Mouse (Mus musculus) limb, embryonic 13.5 days (tissue): Measurements from ENCODE around the gene Fxyd3. TPM values are rescaled to one million over a fixed set of nuclear protein-coding genes. Genes with fewer than 3 reads are reported as not detected.
A peak's percentile ranks its signal among the peaks of the same experiment; 100 is the strongest.

ENCODE experiments used
- ATAC-seq: fragments of 200-750 bp; cut with Nextera tagmentation; 2 replicates; pipeline ENCODE4 v1.8.0; 2017; ENCODE audit warnings: low read depth, moderate number of reproducible peaks, moderate TSS enrichment; ENCODE audit not compliant: low FRiP score
- H3K27ac ChIP-seq: fragments of 300-500 bp; sonication (generic); 2 replicates; pipeline ENCODE4 v1.5.1; 2015; ENCODE audit warnings: inconsistent platforms, mild to moderate bottlenecking, moderate library complexity
- H3K27me3 ChIP-seq: fragments of 300-500 bp; sonication (generic); 2 replicates; pipeline ENCODE4 v1.6.1; 2015; ENCODE audit warnings: mild to moderate bottlenecking, inconsistent platforms
- H3K36me3 ChIP-seq: fragments of 300-500 bp; sonication (generic); 2 replicates; pipeline ENCODE4 v1.6.1; 2015; ENCODE audit warnings: inconsistent platforms, mild to moderate bottlenecking, moderate library complexity
- H3K4me1 ChIP-seq: fragments of 300-500 bp; sonication (generic); 2 replicates; pipeline ENCODE4 v1.6.1; 2015; ENCODE audit warnings: inconsistent platforms
- H3K4me2 ChIP-seq: fragments of 300-500 bp; sonication (generic); replicated peaks from 2 replicates; pipeline ENCODE4 v1.6.1; 2015; ENCODE audit warnings: inconsistent platforms, mild to moderate bottlenecking, moderate library complexity
- H3K4me3 ChIP-seq: fragments of 300-500 bp; sonication (generic); 2 replicates; pipeline ENCODE4 v1.5.1; 2015; ENCODE audit warnings: moderate library complexity, mild to moderate bottlenecking, inconsistent platforms
- H3K9ac ChIP-seq: fragments of 300-500 bp; sonication (generic); 2 replicates; pipeline ENCODE4 v1.6.1; 2015; ENCODE audit warnings: mild to moderate bottlenecking, inconsistent platforms
- H3K9me3 ChIP-seq: fragments of 300-500 bp; sonication (generic); 2 replicates; pipeline ENCODE4 v1.6.1; 2016; ENCODE audit warnings: inconsistent platforms
- WGBS: fragments of 180-500 bp; shearing (Covaris S2); methylation state at CpG from one replicate; pipeline ENCODE4 v1.1.7; 2015; 5-methylcytosine and 5-hydroxymethylcytosine counted together
- polyA plus RNA-seq: library from polyadenylated mRNA; unstranded; fragments of >200 nt; fragmentation: Nextera tagmentation; extraction: Ambion mirVana; gene quantifications from 2 replicates; pipeline ENCODE4 v1.2.1, GENCODE M21; 2015

Fxyd3 gene
- polyA plus RNA-seq, 1 experiment from 2014 or later, result 34.8 TPM

- Histone ChIP-seq H3K4me2 (no peak overlapping the region), H3K27ac (no peak overlapping the region), H3K4me3 (no peak overlapping the region), H3K27me3 (no peaks in the 10 kb centered on the region), H3K9ac (no peak overlapping the region), H3K9me3 (no peaks in the 10 kb centered on the region), H3K4me1 (no peaks in the 10 kb centered on the region; the same call in 1 of the 2 replicates), H3K36me3 (no peaks in the 10 kb centered on the region)
- 85% methylated on average over 7 of the region's 7 CpGs for WGBS
- ATAC-seq, result no peak
These were observed 15.9 kb downstream of the Fxyd3 start for GRCm38 (mm10) chr7:31060621-31061010.

DNA sequence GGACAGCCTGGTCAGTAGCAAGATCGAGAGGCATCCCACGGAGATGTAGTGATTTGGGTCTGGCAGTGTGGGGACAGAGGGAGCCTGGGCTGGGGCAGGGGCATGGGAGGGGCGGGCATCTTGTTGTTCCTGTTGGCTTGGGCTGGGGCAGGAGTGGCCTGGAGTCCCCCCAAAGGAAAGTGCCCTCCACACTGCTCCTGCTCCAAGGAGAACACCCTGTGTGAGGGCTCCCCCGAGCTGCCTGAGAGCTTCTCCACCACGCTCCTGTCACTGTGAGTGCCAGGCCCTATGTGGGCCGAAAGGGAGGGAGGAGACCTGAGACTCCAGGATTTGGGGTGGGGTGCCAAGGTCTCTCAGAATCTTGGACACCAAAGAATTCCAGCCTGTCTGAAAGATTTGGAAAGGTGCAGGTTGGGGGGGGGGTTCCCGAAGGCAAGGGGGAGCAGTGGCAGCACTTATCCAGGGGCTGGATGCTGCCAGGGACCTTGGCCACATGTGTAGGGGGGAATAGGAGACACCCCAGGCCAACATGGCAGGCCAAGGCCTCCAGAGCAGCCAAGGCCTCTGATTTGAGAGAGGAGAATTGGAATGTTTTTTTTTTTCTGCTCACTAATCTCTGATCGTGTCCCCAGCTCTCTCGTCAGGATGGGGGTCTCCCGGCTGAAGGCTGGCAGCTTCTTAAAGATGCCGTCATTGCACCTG is 16.4 kb downstream of the Fxyd3 start:
- Histone ChIP-seq H3K4me2 (no peak overlapping the region), H3K27ac (no peak overlapping the region), H3K9ac (no peak overlapping the region), H3K9me3 (no peaks in the 10 kb centered on the region), H3K36me3 (no peaks in the 10 kb centered on the region), H3K4me3 (no peak overlapping the region), H3K4me1 (peaks cover 5% of the 10 kb centered on the region), H3K27me3 (no peaks in the 10 kb centered on the region)
- no peak for ATAC-seq
- 65% methylated on average over 11 of the region's 11 CpGs for WGBS

GRCm38 (mm10) chr7:31059108-31059507 is 17.4 kb downstream of the Fxyd3 start, which contains the start of gene Lgi4:
Lgi4 (plus strand) TSS chr7:31059342.
- H3K27me3 ChIP-seq, result peaks cover 9% of the 10 kb centered on the region
- no peaks in the 10 kb centered on the region for H3K36me3 ChIP-seq
- H3K9ac ChIP-seq, result peak within 1 kb of the TSS; percentile 8; the same call in 1 of the 2 replicates
- no peak within 1 kb of the TSS for H3K4me2 ChIP-seq
- ATAC-seq, result peak; percentile 4; the same call in 1 of the 2 replicates
- WGBS, result 2% methylated on average over 2 of the region's 2 CpGs
- no peak within 1 kb of the TSS for H3K4me3 ChIP-seq
- no peak within 1 kb of the TSS for H3K27ac ChIP-seq
- peaks cover 15% of the 10 kb centered on the region for H3K4me1 ChIP-seq
- H3K9me3 ChIP-seq, result no peaks in the 10 kb centered on the region

- peaks cover 23% of the 10 kb centered on the region for H3K4me1 ChIP-seq
- no peak overlapping the region for H3K27ac ChIP-seq
- no peaks in the 10 kb centered on the region for H3K36me3 ChIP-seq
- ATAC-seq, result no peak
- WGBS, result 86% methylated on average over 6 of the region's 6 CpGs
- no peak overlapping the region for H3K4me2 ChIP-seq
- no peak overlapping the region for H3K4me3 ChIP-seq
- H3K9me3 ChIP-seq, result no peaks in the 10 kb centered on the region
- peaks cover 18% of the 10 kb centered on the region for H3K27me3 ChIP-seq
- H3K9ac ChIP-seq, result peak overlapping the region; percentile 8; the same call in 1 of the 2 replicates
These were observed 18.3 kb downstream of the Fxyd3 start for GRCm38 (mm10) chr7:31058211-31058610.

- Histone ChIP-seq H3K9me3 (no peaks in the 10 kb centered on the region), H3K27me3 (peaks cover 23% of the 10 kb centered on the region), H3K4me1 (peaks cover 28% of the 10 kb centered on the region), H3K4me3 (no peak overlapping the region), H3K36me3 (no peaks in the 10 kb centered on the region), H3K27ac (no peak overlapping the region), H3K4me2 (no peak overlapping the region), H3K9ac (no peak overlapping the region)
- no peak for ATAC-seq
- WGBS, result 60% methylated on average over 5 of the region's 5 CpGs
These were observed 18.8 kb downstream of the Fxyd3 start for GRCm38 (mm10) chr7:31057730-31058129.

GRCm38 (mm10) chr7:31057071-31057470 is 19.4 kb downstream of the Fxyd3 start, which contains the start of gene Fxyd1:
Fxyd1 (minus strand) TSS chr7:31057199.
- 77% methylated on average over 2 of the region's 2 CpGs for WGBS
- peaks cover 29% of the 10 kb centered on the region for H3K27me3 ChIP-seq
- H3K27ac ChIP-seq, result peak within 1 kb of the TSS; percentile 22; the same call in 1 of the 2 replicates
- H3K4me1 ChIP-seq, result peaks cover 34% of the 10 kb centered on the region
- no peak within 1 kb of the TSS for H3K4me2 ChIP-seq
- H3K9ac ChIP-seq, result no peak within 1 kb of the TSS
- no peaks in the 10 kb centered on the region for H3K9me3 ChIP-seq
- H3K4me3 ChIP-seq, result no peak within 1 kb of the TSS
- no peak for ATAC-seq
- H3K36me3 ChIP-seq, result no peaks in the 10 kb centered on the region

- 79% methylated on average over 7 of the region's 7 CpGs for WGBS
- H3K4me1 ChIP-seq, result peaks cover 40% of the 10 kb centered on the region
- H3K27ac ChIP-seq, result no peak overlapping the region
These were observed 20.1 kb downstream of the Fxyd3 start for GRCm38 (mm10) chr7:31056448-31056847.

DNA sequence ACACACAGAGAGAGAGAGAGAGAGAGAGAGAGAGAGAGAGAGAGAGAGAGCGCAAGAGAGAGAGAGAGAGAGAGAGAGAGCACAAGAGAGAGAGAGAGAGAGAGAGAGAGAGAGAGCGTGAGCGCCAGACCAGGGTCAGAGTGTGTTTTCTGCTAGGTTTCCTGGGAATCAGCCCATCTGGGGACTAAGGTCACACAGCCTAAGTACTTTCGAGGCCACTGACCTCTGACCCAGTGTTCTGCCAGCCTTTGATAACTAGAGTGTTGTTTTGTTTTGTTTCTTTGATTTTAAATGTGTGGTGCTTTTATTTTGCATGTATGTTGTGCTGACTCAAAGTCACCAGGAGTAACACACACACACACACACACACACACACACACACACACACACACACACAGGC is 20.6 kb downstream of the Fxyd3 start:
- Histone ChIP-seq H3K36me3 (no peaks in the 10 kb centered on the region), H3K4me2 (peak overlapping the region; percentile 60; the same call in 1 of the 2 replicates)

More at GRCm38 (mm10) chr7:31056448-31056847, 20.1 kb downstream of the Fxyd3 start:
- Histone ChIP-seq H3K27me3 (peaks cover 36% of the 10 kb centered on the region), H3K9me3 (no peaks in the 10 kb centered on the region), H3K4me2 (no peak overlapping the region), H3K4me3 (no peak overlapping the region), H3K36me3 (no peaks in the 10 kb centered on the region), H3K9ac (no peak overlapping the region)
- ATAC-seq, result no peak

DNA sequence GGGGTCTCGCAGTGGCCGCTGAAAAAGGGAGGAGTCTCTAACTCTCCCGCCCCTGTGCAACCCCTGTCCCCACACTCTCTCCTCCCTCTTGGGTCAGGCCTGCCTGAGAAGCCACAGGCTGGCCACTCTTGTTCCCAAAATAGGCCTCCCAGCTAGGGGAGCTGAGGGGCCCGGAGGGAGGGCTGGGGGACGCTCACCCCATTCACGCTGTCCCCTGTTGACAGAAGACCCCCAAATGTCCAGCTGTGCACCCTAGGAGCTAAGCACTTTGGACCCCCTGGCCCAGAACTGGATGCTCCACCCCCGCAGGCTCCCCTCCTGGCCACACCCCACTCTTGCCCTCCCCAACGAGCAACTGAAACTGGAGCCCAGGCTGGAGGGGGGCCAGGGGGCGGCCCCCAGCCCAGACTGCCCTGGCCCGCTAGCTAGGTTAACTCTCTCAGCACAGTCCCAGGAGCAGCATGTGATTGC is 21.1 kb downstream of the Fxyd3 start:
- peaks cover 51% of the 10 kb centered on the region for H3K4me1 ChIP-seq
- peak overlapping the region; percentile 29 for H3K4me3 ChIP-seq
- peaks cover 46% of the 10 kb centered on the region for H3K27me3 ChIP-seq
- peak overlapping the region; percentile 63 for H3K27ac ChIP-seq
- peak overlapping the region; percentile 46; the same call in 1 of the 2 replicates for H3K9ac ChIP-seq
- peak; percentile 85 for ATAC-seq
- 6% methylated on average over 10 of the region's 10 CpGs for WGBS
- H3K9me3 ChIP-seq, result no peaks in the 10 kb centered on the region
- H3K36me3 ChIP-seq, result no peaks in the 10 kb centered on the region
- H3K4me2 ChIP-seq, result peak overlapping the region; percentile 60

More for the DNA sequence above, 20.6 kb downstream of the Fxyd3 start:
- WGBS, result 25% methylated on average over 3 of the region's 4 CpGs
- Histone ChIP-seq H3K4me3 (no peak overlapping the region), H3K27me3 (peaks cover 41% of the 10 kb centered on the region), H3K9me3 (no peaks in the 10 kb centered on the region), H3K27ac (peak overlapping the region; percentile 22; the same call in 1 of the 2 replicates), H3K9ac (no peak overlapping the region), H3K4me1 (peaks cover 46% of the 10 kb centered on the region)
- ATAC-seq, result no peak

GRCm38 (mm10) chr7:31054661-31055320 is 21.7 kb downstream of the Fxyd3 start:
- peaks cover 57% of the 10 kb centered on the region for H3K4me1 ChIP-seq
- H3K27me3 ChIP-seq, result peaks cover 52% of the 10 kb centered on the region

GRCm38 (mm10) chr7:31053882-31054447 is 22.5 kb downstream of the Fxyd3 start:
- peaks cover 60% of the 10 kb centered on the region for H3K27me3 ChIP-seq
- no peak overlapping the region for H3K9ac ChIP-seq
- H3K36me3 ChIP-seq, result no peaks in the 10 kb centered on the region
- 22% methylated on average over 10 of the region's 10 CpGs for WGBS
- no peak overlapping the region for H3K27ac ChIP-seq
- peak overlapping the region; percentile 60 for H3K4me2 ChIP-seq
- H3K4me1 ChIP-seq, result peaks cover 65% of the 10 kb centered on the region
- no peak overlapping the region for H3K4me3 ChIP-seq
- no peaks in the 10 kb centered on the region for H3K9me3 ChIP-seq
- no peak for ATAC-seq

More at GRCm38 (mm10) chr7:31054661-31055320, 21.7 kb downstream of the Fxyd3 start:
- H3K27ac ChIP-seq, result peak overlapping the region; percentile 63; the same call in 1 of the 2 replicates
- whole genome bisulfite sequencing, result 45% methylated on average over 11 of the region's 11 CpGs
- no peaks in the 10 kb centered on the region for H3K9me3 ChIP-seq
- H3K36me3 ChIP-seq, result no peaks in the 10 kb centered on the region
- ATAC-seq, result peak; percentile 1; the same call in 1 of the 2 replicates
- H3K9ac ChIP-seq, result peak overlapping the region; percentile 46
- H3K4me2 ChIP-seq, result peak overlapping the region; percentile 60
- peak overlapping the region; percentile 29 for H3K4me3 ChIP-seq
